Mouse (Mus musculus): ENCODE measurements around the gene Olfr107. TPM values are rescaled to one million over a fixed set of nuclear protein-coding genes. Genes with fewer than 3 reads are reported as not detected.

The Olfr107 gene
- polyA plus RNA-seq (2012; fragmentation: generic; extraction: Trizol), result not detected
- long read RNA-seq, experiment 1, result 0 reads
- long read RNA-seq, experiment 2, result 0 reads

- no peak within 1 kb of the TSS for H3ac ChIP-seq (ENCODE audit: control insufficient read depth, insufficient read length, low read depth)
- no peaks in the 10 kb centered on the region for H3K79me3 ChIP-seq (ENCODE audit: low read depth)
- TF ChIP-seq MYOD1 (IDR thresholded peaks at IDR 0.05; ENCODE audit: control insufficient read depth, insufficient read length, low read depth) (no peak), CEBPB (IDR thresholded peaks at IDR 0.05; ENCODE audit: low read depth) (no peak), CTCF (IDR thresholded peaks at IDR 0.05; ENCODE audit: control insufficient read depth, insufficient read depth, insufficient read length) (no peak), MYOG (IDR thresholded peaks at IDR 0.05; ENCODE audit: control insufficient read depth, extremely low read depth, insufficient read length) (no peak), FOSL1 (IDR thresholded peaks at IDR 0.05; ENCODE audit: insufficient read depth, low read length, poor library complexity, severe bottlenecking) (no peak), USF1 (IDR thresholded peaks at IDR 0.05; ENCODE audit: low read depth) (no peak), MAX (IDR thresholded peaks at IDR 0.05) (no peak)
- H3K4me3 ChIP-seq (ENCODE audit: insufficient read depth, poor library complexity, severe bottlenecking), result no peak within 1 kb of the TSS
- H3K79me2 ChIP-seq (ENCODE audit: control insufficient read depth, insufficient read depth), result no peaks in the 10 kb centered on the region
- H3K27me3 ChIP-seq (ENCODE audit: control insufficient read depth, insufficient read depth, insufficient read length), result no peaks in the 10 kb centered on the region
- H3K36me3 ChIP-seq (ENCODE audit: control insufficient read depth, insufficient read depth), result no peaks in the 10 kb centered on the region
Measured at GRCm38 (mm10) chr17:37398926-37399325, at the start of gene Olfr107. Gene Olfr107, plus strand, starts transcription at chr17:37399226.

- no peaks in the 10 kb centered on the region for H3K36me3 ChIP-seq (ENCODE audit: control insufficient read depth, insufficient read depth)
- H3K79me2 ChIP-seq (ENCODE audit: control insufficient read depth, insufficient read depth), result no peaks in the 10 kb centered on the region
- H3K79me3 ChIP-seq (ENCODE audit: low read depth), result no peaks in the 10 kb centered on the region
- no peaks in the 10 kb centered on the region for H3K27me3 ChIP-seq (ENCODE audit: control insufficient read depth, insufficient read depth, insufficient read length)
- no peak within 1 kb of the TSS for H3ac ChIP-seq (ENCODE audit: control insufficient read depth, insufficient read length, low read depth)
- H3K4me3 ChIP-seq (ENCODE audit: insufficient read depth, poor library complexity, severe bottlenecking), result no peak within 1 kb of the TSS
- TF ChIP-seq USF1 (IDR thresholded peaks at IDR 0.05; ENCODE audit: low read depth), result no peak
- no peak for TF ChIP-seq FOSL1 (IDR thresholded peaks at IDR 0.05; ENCODE audit: insufficient read depth, low read length, poor library complexity, severe bottlenecking)
- TF ChIP-seq CTCF (IDR thresholded peaks at IDR 0.05; ENCODE audit: control insufficient read depth, insufficient read depth, insufficient read length), result no peak
- TF ChIP-seq MYOG (IDR thresholded peaks at IDR 0.05; ENCODE audit: control insufficient read depth, extremely low read depth, insufficient read length), result no peak
- TF ChIP-seq CEBPB (IDR thresholded peaks at IDR 0.05; ENCODE audit: low read depth), result no peak
- no peak for TF ChIP-seq MAX (IDR thresholded peaks at IDR 0.05)
- TF ChIP-seq MYOD1 (IDR thresholded peaks at IDR 0.05; ENCODE audit: control insufficient read depth, insufficient read length, low read depth), result no peak
Measured at GRCm38 (mm10) chr17:37359282-37359681, 39.7 kb upstream of the Olfr107 start, which contains the start of gene Olfr104-ps. Gene Olfr104-ps, plus strand, starts transcription at chr17:37359582.

GRCm38 (mm10) chr17:37378733-37379132 lies 20.3 kb upstream of the Olfr107 start, which contains the start of gene Olfr105-ps:
Gene Olfr105-ps, plus strand, starts transcription at chr17:37379033.
- H3K36me3 ChIP-seq (ENCODE audit: control insufficient read depth, insufficient read depth), result no peaks in the 10 kb centered on the region
- H3K4me3 ChIP-seq (ENCODE audit: insufficient read depth, poor library complexity, severe bottlenecking), result no peak within 1 kb of the TSS
- TF ChIP-seq MYOG (IDR thresholded peaks at IDR 0.05; ENCODE audit: control insufficient read depth, extremely low read depth, insufficient read length), result no peak
- no peak for TF ChIP-seq FOSL1 (IDR thresholded peaks at IDR 0.05; ENCODE audit: insufficient read depth, low read length, poor library complexity, severe bottlenecking)
- no peak for TF ChIP-seq CEBPB (IDR thresholded peaks at IDR 0.05; ENCODE audit: low read depth)
- no peak for TF ChIP-seq MAX (IDR thresholded peaks at IDR 0.05)
- no peak for TF ChIP-seq CTCF (IDR thresholded peaks at IDR 0.05; ENCODE audit: control insufficient read depth, insufficient read depth, insufficient read length)
- no peak for TF ChIP-seq MYOD1 (IDR thresholded peaks at IDR 0.05; ENCODE audit: control insufficient read depth, insufficient read length, low read depth)
- no peak within 1 kb of the TSS for H3ac ChIP-seq (ENCODE audit: control insufficient read depth, insufficient read length, low read depth)
- no peaks in the 10 kb centered on the region for H3K79me3 ChIP-seq (ENCODE audit: low read depth)
- H3K27me3 ChIP-seq (ENCODE audit: control insufficient read depth, insufficient read depth, insufficient read length), result no peaks in the 10 kb centered on the region
- H3K79me2 ChIP-seq (ENCODE audit: control insufficient read depth, insufficient read depth), result no peaks in the 10 kb centered on the region

- Histone ChIP-seq H3K27me3 (ENCODE audit: control insufficient read depth, insufficient read depth, insufficient read length) (no peaks in the 10 kb centered on the region), H3ac (ENCODE audit: control insufficient read depth, insufficient read length, low read depth) (no peak within 1 kb of the TSS), H3K4me3 (ENCODE audit: insufficient read depth, poor library complexity, severe bottlenecking) (no peak within 1 kb of the TSS), H3K36me3 (ENCODE audit: control insufficient read depth, insufficient read depth) (no peaks in the 10 kb centered on the region), H3K79me3 (ENCODE audit: low read depth) (no peaks in the 10 kb centered on the region), H3K79me2 (ENCODE audit: control insufficient read depth, insufficient read depth) (no peaks in the 10 kb centered on the region)
- TF ChIP-seq FOSL1 (IDR thresholded peaks at IDR 0.05; ENCODE audit: insufficient read depth, low read length, poor library complexity, severe bottlenecking) (no peak), MYOG (IDR thresholded peaks at IDR 0.05; ENCODE audit: control insufficient read depth, extremely low read depth, insufficient read length) (no peak), MAX (IDR thresholded peaks at IDR 0.05) (no peak), CEBPB (IDR thresholded peaks at IDR 0.05; ENCODE audit: low read depth) (no peak), USF1 (IDR thresholded peaks at IDR 0.05; ENCODE audit: low read depth) (no peak), CTCF (IDR thresholded peaks at IDR 0.05; ENCODE audit: control insufficient read depth, insufficient read depth, insufficient read length) (no peak), MYOD1 (IDR thresholded peaks at IDR 0.05; ENCODE audit: control insufficient read depth, insufficient read length, low read depth) (no peak)
Measured at GRCm38 (mm10) chr17:37390093-37390492, 8.9 kb upstream of the Olfr107 start, which contains the start of gene Olfr106-ps. Gene Olfr106-ps, plus strand, starts transcription at chr17:37390393.

GRCm38 (mm10) chr17:37413380-37413779 lies 14.4 kb downstream of the Olfr107 start:
- TF ChIP-seq MYOG (IDR thresholded peaks at IDR 0.05; ENCODE audit: control insufficient read depth, extremely low read depth, insufficient read length) (no peak), FOSL1 (IDR thresholded peaks at IDR 0.05; ENCODE audit: insufficient read depth, low read length, poor library complexity, severe bottlenecking) (no peak), MAX (IDR thresholded peaks at IDR 0.05) (no peak), CTCF (IDR thresholded peaks at IDR 0.05; ENCODE audit: control insufficient read depth, insufficient read depth, insufficient read length) (no peak), USF1 (IDR thresholded peaks at IDR 0.05; ENCODE audit: low read depth) (no peak), MYOD1 (IDR thresholded peaks at IDR 0.05; ENCODE audit: control insufficient read depth, insufficient read length, low read depth) (no peak)
- Histone ChIP-seq H3ac (ENCODE audit: control insufficient read depth, insufficient read length, low read depth) (no peak overlapping the region), H3K79me2 (ENCODE audit: control insufficient read depth, insufficient read depth) (no peaks in the 10 kb centered on the region), H3K4me3 (ENCODE audit: insufficient read depth, poor library complexity, severe bottlenecking) (no peak overlapping the region), H3K79me3 (ENCODE audit: low read depth) (no peaks in the 10 kb centered on the region), H3K27me3 (ENCODE audit: control insufficient read depth, insufficient read depth, insufficient read length) (no peaks in the 10 kb centered on the region), H3K36me3 (ENCODE audit: control insufficient read depth, insufficient read depth) (no peaks in the 10 kb centered on the region)

Data from C2C12 (cell line).